Mouse (Mus musculus) heart, postnatal 0 days (tissue): ENCODE data around the gene Pgm2l1.

Source experiments
- CTCF ChIP-seq: IDR thresholded peaks from 2 replicates; pipeline ENCODE4 v1.5.1; 2016; ENCODE audit warnings: antibody characterized with exemption, control low read depth, low read depth
- EP300 ChIP-seq: IDR thresholded peaks from 2 replicates; pipeline ENCODE4 v1.6.1; 2016; ENCODE audit warnings: antibody characterized with exemption, low read depth

DNA sequence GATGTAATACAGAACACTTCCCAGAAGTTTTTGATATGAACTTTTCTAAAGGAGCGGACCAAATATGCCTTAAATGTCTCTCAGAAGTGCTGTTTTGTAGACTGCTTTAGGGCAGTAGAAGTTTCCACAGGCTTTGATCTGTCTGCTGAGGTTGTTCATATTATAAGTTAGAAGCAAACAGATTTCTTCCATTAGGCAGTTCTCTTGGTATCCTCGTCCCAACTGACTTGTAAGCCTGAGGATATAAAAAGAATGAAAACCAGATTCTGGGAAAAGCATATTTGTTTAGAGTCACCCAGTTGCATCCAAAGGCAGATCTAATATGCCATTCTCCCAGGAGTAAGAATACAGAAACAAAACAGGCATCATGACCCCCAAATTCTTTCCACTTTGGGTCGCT lies 26.0 kb upstream of the Pgm2l1 start:
- TF ChIP-seq CTCF (no peak), EP300 (no peak)
